ENCODE assay signal across 8 mouse cellular contexts in genomic region chr5:113335732-113336131, GRCm38 (mm10). TPM values are rescaled to one million over a fixed set of nuclear protein-coding genes. Genes with fewer than 3 reads are reported as not detected.
A peak's percentile ranks its signal among the peaks of the same experiment; 100 is the strongest.
DNase-seq lines count a peak whose midpoint lies in the region; ATAC-seq and TF ChIP-seq lines count a peak whose summit lies in the region.

No protein-coding gene starts in this region.

- H3K4me1 ChIP-seq in kidney, embryonic 16.5 days (ENCODE audit: insufficient read depth, low read length): peaks cover 20% of the 10 kb centered on the region
- H3K4me1 ChIP-seq in forebrain, embryonic 11.5 days (replicated peaks; ENCODE audit: control insufficient read depth, insufficient read depth, low read length): peaks cover 3% of the 10 kb centered on the region; the same call in 1 of the 2 replicates
- H3K4me1 ChIP-seq in intestine, embryonic 14.5 days (replicated peaks; ENCODE audit: control insufficient read depth, insufficient read depth, low read length): peaks cover 8% of the 10 kb centered on the region; the same call in 1 of the 2 replicates
- peaks cover 20% of the 10 kb centered on the region for H3K4me1 ChIP-seq in neural tube, embryonic 15.5 days
- H3K4me1 ChIP-seq in thymus, adult 2 months (replicated peaks; ENCODE audit: control insufficient read depth, insufficient read depth, low read length): no peaks in the 10 kb centered on the region

- H3K4me3 ChIP-seq in kidney, embryonic 16.5 days (ENCODE audit: low read length): peak overlapping the region; percentile 36
- peak overlapping the region; percentile 27 for H3K4me3 ChIP-seq in forebrain, embryonic 11.5 days (ENCODE audit: low read depth, low read length)
- H3K4me3 ChIP-seq in intestine, embryonic 14.5 days (ENCODE audit: low read depth, low read length): peak overlapping the region; percentile 25
- peak overlapping the region; percentile 9; the same call in 1 of the 2 replicates for H3K4me3 ChIP-seq in neural tube, embryonic 15.5 days (replicated peaks)
- no peak overlapping the region for H3K4me3 ChIP-seq in thymus, adult 2 months (ENCODE audit: control insufficient read depth, insufficient read depth, low read length)

- 0 out of 2 replicates have a peak overlapping the region, but pooled peaks have one; percentile 16 for H3K9ac ChIP-seq in kidney, embryonic 16.5 days (replicated peaks; ENCODE audit: low read length)
- no peak overlapping the region for H3K9ac ChIP-seq in forebrain, embryonic 11.5 days (ENCODE audit: low read length)
- H3K9ac ChIP-seq in intestine, embryonic 14.5 days (ENCODE audit: low read length): no peak overlapping the region
- no peak overlapping the region for H3K9ac ChIP-seq in neural tube, embryonic 15.5 days (replicated peaks)

- no peak for TF ChIP-seq CTCF in thymus, adult 2 months (IDR thresholded peaks at IDR 0.05; ENCODE audit: borderline replicate concordance, control insufficient read depth, extremely low read depth, insufficient read depth, low read length, poor library complexity)

- no peak overlapping the region for H3K27ac ChIP-seq in kidney, embryonic 16.5 days (ENCODE audit: low read length)
- no peak overlapping the region for H3K27ac ChIP-seq in forebrain, embryonic 11.5 days (ENCODE audit: low read depth, low read length)
- no peak overlapping the region for H3K27ac ChIP-seq in intestine, embryonic 14.5 days (ENCODE audit: low read depth)
- H3K27ac ChIP-seq in neural tube, embryonic 15.5 days (replicated peaks): no peak overlapping the region
- no peak overlapping the region for H3K27ac ChIP-seq in thymus, adult 2 months (ENCODE audit: control insufficient read depth, insufficient read depth, low read length)

- no peak for DNase-seq in kidney, postnatal 10 days
- no peak for DNase-seq in forebrain, embryonic 11.5 days (ENCODE audit: low spot score)
- DNase-seq in intestine, embryonic 14.5 days (ENCODE audit: low spot score): no peak
- DNase-seq in spleen, postnatal 10 days (ENCODE audit: low spot score in 2 of 2): no peak
- no peak for DNase-seq in urinary bladder, postnatal 25 days (ENCODE audit: low spot score)
- no peak for DNase-seq in thymus, adult 2 months

- H3K4me2 ChIP-seq in kidney, embryonic 16.5 days (replicated peaks; ENCODE audit: low read depth, low read length): peak overlapping the region; percentile 52
- H3K4me2 ChIP-seq in forebrain, embryonic 11.5 days (ENCODE audit: low read depth, low read length, severe bottlenecking): peak overlapping the region; percentile 45
- H3K4me2 ChIP-seq in intestine, embryonic 14.5 days (ENCODE audit: low read length): peak overlapping the region; percentile 49
- peak overlapping the region; percentile 42 for H3K4me2 ChIP-seq in neural tube, embryonic 15.5 days

- 2% methylated on average over 17 of the region's 17 CpGs for WGBS in kidney, embryonic 16.5 days
- WGBS in forebrain, embryonic 11.5 days: 2% methylated on average over 17 of the region's 17 CpGs
- 1% methylated on average over 17 of the region's 17 CpGs for WGBS in intestine, embryonic 14.5 days
- 2% methylated on average over 17 of the region's 17 CpGs for WGBS in neural tube, embryonic 15.5 days
- 2% methylated on average over 17 of the region's 17 CpGs for WGBS in thymus, adult 2 months

- ATAC-seq in kidney, embryonic 16.5 days (ENCODE audit: low FRiP score, low TSS enrichment): no peak
- no peak for ATAC-seq in forebrain, embryonic 11.5 days (replicated peaks; ENCODE audit: low FRiP score)
- no peak for ATAC-seq in intestine, embryonic 14.5 days (replicated peaks; ENCODE audit: low FRiP score, low TSS enrichment, low read depth)
- ATAC-seq in neural tube, embryonic 15.5 days (ENCODE audit: low FRiP score): no peak

- peaks cover 5% of the 10 kb centered on the region; the same call in 1 of the 2 replicates for H3K9me3 ChIP-seq in kidney, embryonic 16.5 days (ENCODE audit: low read length)
- no peaks in the 10 kb centered on the region; the same call in 1 of the 2 replicates for H3K9me3 ChIP-seq in forebrain, embryonic 11.5 days (ENCODE audit: control insufficient read depth, low read length)
- 0 out of 2 replicates have a peak, but pooled peaks cover 3% of the 10 kb centered on the region for H3K9me3 ChIP-seq in intestine, embryonic 14.5 days (ENCODE audit: control insufficient read depth, low read length)
- no peaks in the 10 kb centered on the region for H3K9me3 ChIP-seq in neural tube, embryonic 15.5 days (replicated peaks)

- H3K36me3 ChIP-seq in kidney, embryonic 16.5 days (ENCODE audit: insufficient read depth, low read length): no peaks in the 10 kb centered on the region
- no peaks in the 10 kb centered on the region for H3K36me3 ChIP-seq in forebrain, embryonic 11.5 days (ENCODE audit: control insufficient read depth, insufficient read depth, low read length)
- H3K36me3 ChIP-seq in intestine, embryonic 14.5 days (ENCODE audit: control insufficient read depth, insufficient read depth, low read length): no peaks in the 10 kb centered on the region
- H3K36me3 ChIP-seq in neural tube, embryonic 15.5 days: no peaks in the 10 kb centered on the region
- no peaks in the 10 kb centered on the region for H3K36me3 ChIP-seq in thymus, adult 2 months (ENCODE audit: control insufficient read depth, insufficient read depth, low read length)

- no peak for TF ChIP-seq POLR2A in thymus, adult 2 months (IDR thresholded peaks at IDR 0.05; ENCODE audit: control insufficient read depth, extremely low read depth, insufficient read depth, low read length, poor library complexity)

- peaks cover 57% of the 10 kb centered on the region for H3K27me3 ChIP-seq in kidney, embryonic 16.5 days (ENCODE audit: insufficient read depth, low read length)
- peaks cover 35% of the 10 kb centered on the region for H3K27me3 ChIP-seq in forebrain, embryonic 11.5 days (ENCODE audit: control insufficient read depth, insufficient read depth, low read length)
- H3K27me3 ChIP-seq in intestine, embryonic 14.5 days (replicated peaks; ENCODE audit: control insufficient read depth, insufficient read depth, low read length): peaks cover 64% of the 10 kb centered on the region
- H3K27me3 ChIP-seq in neural tube, embryonic 15.5 days (replicated peaks): peaks cover 63% of the 10 kb centered on the region
- no peaks in the 10 kb centered on the region; the same call in 1 of the 2 replicates for H3K27me3 ChIP-seq in thymus, adult 2 months (ENCODE audit: control insufficient read depth, insufficient read depth, low read length)

RNA-seq across cellular contexts. Expression of gene Aym1, which starts 21.4 kb away (rescaled TPM):
- not detected in 2 replicates for polyA plus RNA-seq in kidney, embryonic 16.5 days (2015; fragmentation: Nextera tagmentation; extraction: Ambion mirVana)
- polyA plus RNA-seq in forebrain, embryonic 11.5 days (2014; fragmentation: Nextera tagmentation; extraction: Ambion mirVana): not detected in 2 replicates
- not detected in 2 replicates for polyA plus RNA-seq in intestine, embryonic 14.5 days (2014; fragmentation: Nextera tagmentation; extraction: Ambion mirVana)
- not detected in 2 replicates for polyA plus RNA-seq in neural tube, embryonic 15.5 days (2015; fragmentation: Nextera tagmentation; extraction: Ambion mirVana)
- polyA plus RNA-seq in thymus, adult 2 months (2012; rRNA removed): not detected in 2 replicates

RNA-seq across cellular contexts. Expression of gene Sgsm1, which starts 25.1 kb away (rescaled TPM):
- polyA plus RNA-seq in kidney, embryonic 16.5 days (2015; fragmentation: Nextera tagmentation; extraction: Ambion mirVana): 6.1 and 8.1 TPM in 2 replicates
- polyA plus RNA-seq in forebrain, embryonic 11.5 days (2014; fragmentation: Nextera tagmentation; extraction: Ambion mirVana): 14.4 and 15.7 TPM in 2 replicates
- 8.8 and 10.0 TPM in 2 replicates for polyA plus RNA-seq in intestine, embryonic 14.5 days (2014; fragmentation: Nextera tagmentation; extraction: Ambion mirVana)
- 16.8 and 20.0 TPM in 2 replicates for polyA plus RNA-seq in neural tube, embryonic 15.5 days (2015; fragmentation: Nextera tagmentation; extraction: Ambion mirVana)
- 0.71 and 1.0 TPM in 2 replicates for polyA plus RNA-seq in thymus, adult 2 months (2012; rRNA removed)
